Mouse (Mus musculus): ENCODE data around the gene Rsrc1. TPM values are rescaled to one million over a fixed set of nuclear protein-coding genes. Genes with fewer than 3 reads are reported as not detected.

Rsrc1 gene
- polyA plus RNA-seq, 1 experiment from 2014 or later: 103 TPM

DNA sequence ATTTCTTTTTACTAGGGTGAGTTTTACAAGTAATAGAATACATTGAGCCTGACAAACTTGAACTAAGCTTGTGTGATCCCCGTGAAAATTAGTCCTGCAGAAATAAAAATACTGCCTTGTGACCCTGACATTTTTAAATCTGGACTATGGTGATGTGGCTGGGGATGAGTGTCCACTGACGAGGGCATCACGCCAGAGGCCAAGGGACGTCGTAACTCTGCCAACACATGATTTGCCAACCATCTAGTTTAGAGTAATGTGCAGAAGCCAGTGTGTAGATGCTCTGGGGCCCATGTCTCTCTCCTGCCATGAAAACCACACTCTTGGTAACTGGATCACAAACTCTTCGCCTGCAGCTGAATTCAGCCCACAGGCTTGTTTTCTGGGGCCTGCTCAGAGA lies 386.3 kb downstream of the Rsrc1 start:
- POLR2A ChIA-PET: no interaction called here
- H3K27me3 ChIP-seq: peaks cover 40% of the 10 kb centered on the region
- DNase-seq (ENCODE audit: low read depth, low spot score): no peak
- in situ Hi-C loops (cut with MboI; ENCODE audit: low pct_unique_long_range_greater_than_20kb): no loop called here
- no peak for ATAC-seq
- no peak for TF ChIP-seq CTCF (IDR thresholded peaks at IDR 0.05)
- CTCF ChIA-PET: interaction anchor here (1.5 to 10.7 kb wide), 2 partner anchors 14 to 62 kb away, joined by 4 to 56 read pairs; partner anchors contain the start of gene Gfm1

DNA sequence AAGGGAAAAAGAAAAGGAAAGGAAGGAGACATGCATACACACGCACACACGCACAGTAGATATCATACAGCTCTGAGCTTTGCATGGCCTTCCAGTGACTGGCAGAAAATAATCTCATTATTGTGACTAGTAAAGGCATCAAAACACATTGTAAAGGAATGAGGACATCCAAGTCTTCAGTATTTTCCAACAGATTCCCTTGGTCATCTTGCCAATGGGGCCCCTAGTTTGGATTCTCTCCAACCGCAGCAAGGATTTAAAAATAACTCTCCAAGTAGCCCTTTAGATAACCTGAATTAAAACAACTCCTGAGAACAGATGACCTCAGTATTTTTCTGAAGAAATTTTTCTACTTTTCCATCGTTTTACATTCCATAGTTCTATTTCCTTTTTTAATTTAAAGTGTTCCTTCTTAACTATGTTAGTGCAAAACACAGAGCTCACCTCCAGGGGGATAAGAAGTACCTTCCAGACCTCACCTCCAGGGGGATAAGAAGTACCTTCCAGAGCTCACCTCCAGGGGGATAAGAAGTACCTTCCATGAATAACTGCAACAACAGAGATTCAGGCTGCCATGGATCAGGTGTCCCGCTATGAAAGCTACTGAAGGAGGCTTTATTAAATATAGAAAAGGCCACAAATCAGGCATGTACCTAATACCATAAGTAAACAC lies 388.4 kb downstream of the Rsrc1 start:
- TF ChIP-seq CTCF (IDR thresholded peaks at IDR 0.05): peak; percentile 41
- ChIA-PET POLR2A (no interaction called here), CTCF (interaction anchor here (0.9 to 10.7 kb wide), 3 partner anchors 10 to 60 kb away, joined by 3 to 56 read pairs (median 3); partner anchors contain the start of gene Gfm1)
- DNase-seq (ENCODE audit: low read depth, low spot score): no peak
- no peak for ATAC-seq
- in situ Hi-C loops (cut with MboI; ENCODE audit: low pct_unique_long_range_greater_than_20kb): no loop called here
- H3K27me3 ChIP-seq: peaks cover 40% of the 10 kb centered on the region

DNA sequence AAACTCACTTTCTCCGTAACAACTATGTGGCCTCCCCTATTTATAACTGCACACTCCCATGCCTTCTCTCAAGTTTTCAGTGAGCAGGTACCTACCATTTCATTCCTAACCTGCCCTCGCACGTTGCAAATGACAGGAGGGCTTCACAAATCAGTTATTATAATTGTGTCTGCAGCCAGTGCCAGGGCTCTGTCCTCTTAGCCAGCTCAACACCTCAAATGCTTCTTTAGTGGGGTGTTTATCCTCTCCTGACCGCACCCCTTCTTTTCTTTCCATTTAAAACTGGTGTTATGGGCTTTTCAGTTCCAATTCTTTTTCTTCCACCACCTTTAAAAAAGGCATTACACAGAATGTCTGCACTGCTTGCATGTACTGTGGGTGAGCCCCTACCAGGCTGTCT lies 391.0 kb downstream of the Rsrc1 start:
- CTCF ChIA-PET: interaction anchor here (1.2 kb wide), 1 partner anchor 9 kb away, joined by 4 read pairs; no protein-coding TSS in a partner anchor
- no peak for TF ChIP-seq CTCF (IDR thresholded peaks at IDR 0.05)
- no peak for DNase-seq (ENCODE audit: low read depth, low spot score)
- POLR2A ChIA-PET: no interaction called here
- in situ Hi-C loops (cut with MboI; ENCODE audit: low pct_unique_long_range_greater_than_20kb): no loop called here
- H3K27me3 ChIP-seq: peaks cover 35% of the 10 kb centered on the region
- no peak for ATAC-seq

DNA sequence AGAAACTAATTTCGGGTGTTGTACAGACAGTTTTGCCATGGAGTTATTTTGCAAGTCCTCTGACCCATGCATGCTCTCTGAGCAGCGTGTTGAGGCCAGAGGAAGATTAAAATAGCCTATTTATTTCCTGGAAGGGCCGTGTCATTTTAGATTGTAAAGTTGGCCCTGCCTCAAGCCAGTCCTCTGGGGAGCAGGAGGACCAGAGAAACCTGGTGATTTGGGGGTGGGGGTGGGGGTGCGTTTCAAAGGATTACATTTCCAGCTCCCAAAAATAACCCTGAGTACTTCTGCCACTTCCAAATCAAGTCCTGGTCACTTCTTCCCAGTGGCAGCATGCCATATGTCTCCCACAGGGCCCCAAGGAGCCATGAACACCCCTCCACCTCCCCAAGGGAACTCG lies 391.6 kb downstream of the Rsrc1 start:
- in situ Hi-C loops (cut with MboI; ENCODE audit: low pct_unique_long_range_greater_than_20kb): no loop called here
- peaks cover 35% of the 10 kb centered on the region for H3K27me3 ChIP-seq
- DNase-seq (ENCODE audit: low read depth, low spot score): no peak
- ATAC-seq: no peak
- TF ChIP-seq CTCF (IDR thresholded peaks at IDR 0.05): no peak
- POLR2A ChIA-PET: no interaction called here
- CTCF ChIA-PET: interaction anchor here (1.2 kb wide), 1 partner anchor 10 kb away, joined by 4 read pairs; no protein-coding TSS in a partner anchor

DNA sequence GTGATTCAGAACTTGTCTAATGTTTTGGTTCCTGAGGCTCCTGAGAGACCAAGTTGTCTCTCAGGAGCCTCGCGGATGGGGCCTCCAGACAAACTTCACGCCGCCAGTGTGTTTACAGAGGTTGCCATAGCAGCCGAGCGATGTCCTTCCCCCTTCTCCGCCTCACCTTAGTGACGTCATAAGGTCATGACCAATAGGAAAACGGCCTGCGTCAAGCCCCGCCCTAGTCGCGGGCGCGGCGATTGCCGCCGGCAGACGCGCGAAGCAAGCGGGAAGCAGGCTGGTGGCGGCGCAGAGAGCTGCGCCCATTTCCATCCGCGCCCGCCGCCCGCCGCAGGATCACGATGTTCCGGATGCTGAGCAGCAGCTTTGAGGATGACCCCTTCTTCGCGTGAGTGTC lies 392.7 kb downstream of the Rsrc1 start, which contains the start of gene Mlf1:
Gene Mlf1, plus strand, starts transcription at position 226 of the 400 bp plus-strand sequence.
- ATAC-seq (peak; percentile 92), DNase-seq (ENCODE audit: low read depth, low spot score) (peak; percentile 83)
- CTCF ChIA-PET: no interaction called here
- TF ChIP-seq CTCF (IDR thresholded peaks at IDR 0.05): no peak
- POLR2A ChIA-PET: interaction anchor here (0.7 to 1.5 kb wide), 4 partner anchors 56 to 799 kb away, joined by 3 to 6 read pairs (median 4); partner anchors contain the start of gene Gfm1
- in situ Hi-C loops (cut with MboI; ENCODE audit: low pct_unique_long_range_greater_than_20kb): no loop called here
- peaks cover 35% of the 10 kb centered on the region for H3K27me3 ChIP-seq

DNA sequence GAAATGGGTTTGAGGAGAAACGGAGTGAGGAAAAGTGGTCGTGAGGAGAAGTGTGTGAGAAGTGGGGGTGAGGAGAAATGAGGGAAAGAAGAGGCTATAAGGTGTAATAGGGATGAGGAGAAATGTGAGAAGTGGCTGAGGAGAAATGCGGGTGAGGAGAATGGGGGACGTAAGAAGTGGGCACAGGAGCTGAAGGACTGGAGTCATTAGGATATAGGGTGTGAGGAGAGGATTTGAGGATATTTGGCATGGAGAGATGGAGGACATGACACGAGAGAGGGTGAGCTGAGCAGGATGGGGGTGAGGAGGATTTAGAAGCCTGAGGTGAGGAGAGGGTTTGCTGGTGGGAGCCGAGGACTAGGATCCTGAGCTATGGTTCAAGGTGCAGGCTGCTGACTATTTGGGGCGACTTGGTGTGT lies 393.2 kb downstream of the Rsrc1 start:
- POLR2A ChIA-PET: interaction anchor here (0.7 to 1.5 kb wide), 2 partner anchors 55 to 90 kb away, joined by 5 to 6 read pairs; partner anchors contain the start of gene Gfm1
- ATAC-seq (peak; percentile 18), DNase-seq (ENCODE audit: low read depth, low spot score) (no peak)
- in situ Hi-C loops (cut with MboI; ENCODE audit: low pct_unique_long_range_greater_than_20kb): no loop called here
- CTCF ChIA-PET: no interaction called here
- peaks cover 31% of the 10 kb centered on the region for H3K27me3 ChIP-seq
- no peak for TF ChIP-seq CTCF (IDR thresholded peaks at IDR 0.05)

DNA sequence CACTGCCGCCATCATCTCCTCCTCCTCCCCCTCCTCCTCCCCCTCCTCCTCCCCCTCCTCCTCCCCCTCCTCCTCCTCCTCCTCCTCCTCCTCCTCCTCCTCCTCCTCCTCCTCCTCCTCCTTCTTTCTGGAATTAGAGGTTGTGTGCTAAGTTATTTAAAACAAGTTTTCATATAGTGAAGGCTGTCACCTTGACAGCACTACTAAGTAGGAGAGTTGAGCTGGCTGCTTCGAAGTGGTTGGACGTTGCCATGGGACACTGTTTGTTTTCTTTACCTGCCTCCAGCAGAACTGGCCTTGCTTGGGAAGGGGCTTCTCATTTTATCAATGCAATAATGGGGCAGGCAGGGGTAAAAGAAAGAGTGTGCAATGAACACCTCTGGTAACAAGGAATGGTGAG lies 393.9 kb downstream of the Rsrc1 start, which contains the start of gene Gm17402:
Gene Gm17402, minus strand, starts transcription at position 101 of the 400 bp plus-strand sequence.
- in situ Hi-C loops (cut with MboI; ENCODE audit: low pct_unique_long_range_greater_than_20kb): no loop called here
- ChIA-PET POLR2A (interaction anchor here (1.5 kb wide), 1 partner anchor 55 kb away, joined by 5 read pairs; the partner anchor contains the start of gene Gfm1), CTCF (interaction anchor here (0.9 to 1.3 kb wide), 2 partner anchors 14 to 55 kb away, joined by 3 read pairs; partner anchors contain the start of gene Gfm1)
- TF ChIP-seq CTCF (IDR thresholded peaks at IDR 0.05): no peak
- no peak for DNase-seq (ENCODE audit: low read depth, low spot score)
- peaks cover 24% of the 10 kb centered on the region for H3K27me3 ChIP-seq
- ATAC-seq: no peak

DNA sequence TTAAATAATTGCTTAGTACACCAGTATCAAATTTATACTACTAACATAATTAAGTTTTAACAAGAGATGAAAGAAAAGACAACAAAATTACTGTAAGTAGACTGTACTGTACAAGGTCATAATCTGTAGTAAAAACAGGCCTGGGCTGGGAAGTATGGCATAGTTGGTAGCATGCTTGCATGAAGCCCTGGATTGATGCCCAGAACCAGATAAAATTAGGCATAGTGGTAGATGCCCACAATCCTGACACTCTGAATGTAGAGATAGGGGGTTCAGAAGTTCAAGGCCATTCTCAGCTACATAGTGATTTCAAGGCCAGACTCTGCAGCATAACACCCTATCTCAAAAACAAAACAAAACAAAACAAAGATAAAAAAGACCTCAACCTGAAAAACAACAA lies 397.0 kb downstream of the Rsrc1 start:
- DNase-seq (ENCODE audit: low read depth, low spot score): no peak
- in situ Hi-C loops (cut with MboI; ENCODE audit: low pct_unique_long_range_greater_than_20kb): no loop called here
- peaks cover 5% of the 10 kb centered on the region for H3K27me3 ChIP-seq
- ChIA-PET POLR2A (no interaction called here), CTCF (interaction anchor here (1.5 to 1.8 kb wide), 2 partner anchors 25 to 34 kb away, joined by 3 to 4 read pairs; no protein-coding TSS in a partner anchor)
- no peak for ATAC-seq
- no peak for TF ChIP-seq CTCF (IDR thresholded peaks at IDR 0.05)

Other genes starting within 250 kb of the Rsrc1 start
- gene Shox2, start 381 bp downstream of the Rsrc1 start, polyA plus RNA-seq (2021): 69.0 TPM

Measured in Patski (cell line).